Comparison of ENCODE assay signal across 32 mouse cellular contexts in genomic region chr1:153155364-153155763, GRCm38 (mm10). TPM values are rescaled to one million over a fixed set of nuclear protein-coding genes. Genes with fewer than 3 reads are reported as not detected.
DNase-seq lines count a peak whose midpoint lies in the region; ATAC-seq lines count a peak whose summit lies in the region.
"Had no signal": no experiment of that assay in that cellular context is flagged by ENCODE, and none has a peak within 500 bp of the region (broad histone marks: within the 10 kb centered on the region; RNA-seq: fewer than 3 reads in every experiment).

No protein-coding gene starts in this region.

- H3K36me3 ChIP-seq in heart, embryonic 16.5 days (ENCODE audit: control insufficient read depth, insufficient read depth), result no peaks in the 10 kb centered on the region
- no peaks in the 10 kb centered on the region for H3K36me3 ChIP-seq in heart, embryonic 12.5 days
- H3K36me3 ChIP-seq in midbrain, embryonic 15.5 days (replicated peaks), result no peaks in the 10 kb centered on the region
- H3K36me3 ChIP-seq: embryonic facial prominence, embryonic 15.5 days; forebrain, embryonic 12.5 days; limb, embryonic 10.5 days; limb, embryonic 15.5 days; liver, embryonic 13.5 days; neural tube, embryonic 15.5 days had no signal

- H3K9me3 ChIP-seq in heart, embryonic 16.5 days (replicated peaks; ENCODE audit: control insufficient read depth, low read length), result no peaks in the 10 kb centered on the region
- H3K9me3 ChIP-seq in heart, embryonic 12.5 days (replicated peaks), result no peaks in the 10 kb centered on the region
- no peaks in the 10 kb centered on the region for H3K9me3 ChIP-seq in midbrain, embryonic 15.5 days
- H3K9me3 ChIP-seq: embryonic facial prominence, embryonic 15.5 days; forebrain, embryonic 12.5 days; limb, embryonic 10.5 days; limb, embryonic 15.5 days; liver, embryonic 13.5 days; neural tube, embryonic 15.5 days had no signal

- WGBS in heart, embryonic 16.5 days, result 40% methylated on average over 8 of the region's 8 CpGs
- 40% methylated on average over 8 of the region's 8 CpGs for WGBS in heart, embryonic 12.5 days
- 89% methylated on average over 8 of the region's 8 CpGs for WGBS in midbrain, embryonic 15.5 days

- no peaks in the 10 kb centered on the region for H3K27me3 ChIP-seq in heart, embryonic 16.5 days (ENCODE audit: control insufficient read depth, insufficient read depth, low read length)
- no peaks in the 10 kb centered on the region for H3K27me3 ChIP-seq in heart, embryonic 12.5 days (replicated peaks)
- no peaks in the 10 kb centered on the region for H3K27me3 ChIP-seq in midbrain, embryonic 15.5 days (replicated peaks)
- H3K27me3 ChIP-seq: embryonic facial prominence, embryonic 15.5 days; forebrain, embryonic 12.5 days; limb, embryonic 15.5 days; liver, embryonic 13.5 days; neural tube, embryonic 15.5 days had no signal

- no peak overlapping the region for H3K4me2 ChIP-seq in heart, embryonic 16.5 days (ENCODE audit: low read depth, low read length)
- H3K4me2 ChIP-seq in heart, embryonic 12.5 days, result no peak overlapping the region
- no peak overlapping the region for H3K4me2 ChIP-seq in midbrain, embryonic 15.5 days
- H3K4me2 ChIP-seq: embryonic facial prominence, embryonic 15.5 days; forebrain, embryonic 12.5 days; limb, embryonic 15.5 days; liver, embryonic 13.5 days; neural tube, embryonic 15.5 days had no signal

- H3K4me1 ChIP-seq in heart, embryonic 16.5 days (ENCODE audit: control insufficient read depth, insufficient read depth, low read length), result peaks cover 21% of the 10 kb centered on the region
- peaks cover 27% of the 10 kb centered on the region for H3K4me1 ChIP-seq in heart, embryonic 12.5 days (replicated peaks)
- H3K4me1 ChIP-seq in midbrain, embryonic 15.5 days, result no peaks in the 10 kb centered on the region; the same call in 1 of the 2 replicates
- H3K4me1 ChIP-seq: limb, embryonic 10.5 days; liver, embryonic 13.5 days had no signal

- DNase-seq in gastrocnemius, postnatal 25 days, result peak; percentile 28
- no peak for DNase-seq in gastrocnemius, postnatal 14 days
- DNase-seq in heart, postnatal 10 days, result peak; percentile 65 to 67
- DNase-seq in left cerebral cortex, postnatal 10 days (ENCODE audit: extremely low spot score in 1 of 2, low spot score in 2 of 2), result no peak
- DNase-seq: adrenal gland, adult 2 months; adrenal gland, postnatal 36 days; cerebellum, adult 18-20 months; cerebellum, postnatal 10 days; forebrain, postnatal 0 days; kidney, adult 18-20 months; kidney, postnatal 4 days; liver, embryonic 13.5 days; lung, adult 18-20 months; lung, postnatal 10 days; midbrain, embryonic 14.5 days; retina, postnatal 1 day; right cerebral cortex, postnatal 25 days; spleen, adult 18-20 months; thymus, postnatal 14 days had no signal

- intact Hi-C loops in gastrocnemius, postnatal 14 days (cut with DNase I; ENCODE audit: low total_unique reads), result no loop called here
- intact Hi-C loops in heart, postnatal 10 days (cut with DNase I), result no loop called here
- intact Hi-C loops in left cerebral cortex, postnatal 10 days (cut with DNase I), result no loop called here

- no peak overlapping the region for H3K27ac ChIP-seq in heart, embryonic 16.5 days (ENCODE audit: low read length)
- H3K27ac ChIP-seq in heart, embryonic 12.5 days (ENCODE audit: poor library complexity, severe bottlenecking), result no peak overlapping the region
- H3K27ac ChIP-seq in midbrain, embryonic 15.5 days, result no peak overlapping the region
- H3K27ac ChIP-seq: embryonic facial prominence, embryonic 15.5 days; forebrain, embryonic 12.5 days; heart, adult 2 months; limb, embryonic 10.5 days; limb, embryonic 15.5 days; liver, embryonic 13.5 days; neural tube, embryonic 15.5 days had no signal

- peak; percentile 49 for ATAC-seq in heart, embryonic 16.5 days (replicated peaks; ENCODE audit: extremely low read depth, insufficient read depth, low FRiP score)
- no peak for ATAC-seq in heart, embryonic 12.5 days (ENCODE audit: insufficient number of reproducible peaks, low FRiP score)
- ATAC-seq in midbrain, embryonic 15.5 days (replicated peaks), result no peak
- ATAC-seq: activated CD4-positive, CD25-positive, alpha-beta regulatory T cell, adult 4 months; CD4-positive, CD25-positive, alpha-beta regulatory T cell, adult 4 months; forebrain, postnatal 0 days; hindbrain, embryonic 16.5 days had no signal

- no peak overlapping the region for H3K9ac ChIP-seq in heart, embryonic 16.5 days (ENCODE audit: low read length)
- H3K9ac ChIP-seq in heart, embryonic 12.5 days, result no peak overlapping the region
- H3K9ac ChIP-seq in midbrain, embryonic 15.5 days, result no peak overlapping the region
- H3K9ac ChIP-seq: embryonic facial prominence, embryonic 15.5 days; forebrain, embryonic 12.5 days; forebrain, postnatal 0 days; limb, embryonic 15.5 days; liver, embryonic 13.5 days; neural tube, embryonic 15.5 days had no signal

- no peak overlapping the region for H3K4me3 ChIP-seq in heart, embryonic 16.5 days (ENCODE audit: low read length)
- no peak overlapping the region for H3K4me3 ChIP-seq in heart, embryonic 12.5 days
- H3K4me3 ChIP-seq in midbrain, embryonic 15.5 days, result no peak overlapping the region
- H3K4me3 ChIP-seq: embryonic facial prominence, embryonic 15.5 days; forebrain, embryonic 12.5 days; heart, adult 2 months; limb, embryonic 10.5 days; limb, embryonic 15.5 days; liver, embryonic 13.5 days; neural tube, embryonic 15.5 days had no signal

RNA-seq across cellular contexts. Expression of gene Lamc2, which starts 30.9 kb away (rescaled TPM):
- 1 to 10 TPM; 5.0 to 6.1 TPM for total RNA-seq in gastrocnemius, postnatal 25 days (2021)
- 1 to 10 TPM; 5.8 to 7.2 TPM for total RNA-seq in gastrocnemius, postnatal 14 days (2021)
- polyA plus RNA-seq in heart, embryonic 16.5 days (2015; fragmentation: Nextera tagmentation; extraction: Ambion mirVana), result 8.8 and 15.1 TPM in 2 replicates
- 8.7 and 9.8 TPM in 2 replicates for polyA plus RNA-seq in heart, embryonic 12.5 days (2016; fragmentation: Nextera tagmentation; extraction: Ambion mirVana)
- total RNA-seq in heart, postnatal 10 days (2021), result 10 to 100 TPM in 1 of 2 experiments, 1 to 10 TPM in 1; 9.2 to 13.4 TPM
- polyA plus RNA-seq in midbrain, embryonic 15.5 days (2015; fragmentation: Nextera tagmentation; extraction: Ambion mirVana), result 1.9 TPM in 2 replicates
- total RNA-seq in left cerebral cortex, postnatal 10 days (2021), result 1 to 10 TPM; 4.5 to 5.4 TPM
- total RNA-seq: common myeloid progenitor, adult 5-6 weeks had no signal

Comparison
In these comparisons a context has a peak if more than half of its experiments do, and no peak if none do; other contexts are left out.
1. DNase-seq: peak in gastrocnemius, postnatal 25 days (single experiment) and heart, postnatal 10 days (2 of 2); none in gastrocnemius, postnatal 14 days (single experiment) and left cerebral cortex, postnatal 10 days (0 of 2).